Mouse (Mus musculus): Measurements from ENCODE around the gene Gbf1. TPM values are rescaled to one million over a fixed set of nuclear protein-coding genes. Genes with fewer than 3 reads are reported as not detected.

The Gbf1 gene
- total and polyA plus RNA-seq, 3 experiments, result 33.4 to 292 (median 111) TPM

GRCm38 (mm10) chr19:46303251-46304215, 151.2 kb downstream of the Gbf1 start:
- DNase-seq (ENCODE audit: low spot score) (no peak), ATAC-seq (ENCODE audit: extremely low read depth, insufficient number of reproducible peaks, low FRiP score, poor library complexity, severe bottlenecking) (no peak)
- Histone ChIP-seq H3K9me3 (replicated peaks) (no peaks in the 10 kb centered on the region), H3K4me1 (ENCODE audit: insufficient read depth, low read depth, low read length) (peaks cover 48% of the 10 kb centered on the region), H3K4me3 (ENCODE audit: low read depth, low read length) (peak overlapping the region; percentile 89; the same call in 1 of the 2 replicates), H3K36me3 (replicated peaks) (peaks cover 31% of the 10 kb centered on the region), H3K27me3 (ENCODE audit: insufficient read depth, low read length) (peaks cover 5% of the 10 kb centered on the region; the same call in 1 of the 2 replicates)
- TF ChIP-seq POLR2AphosphoS5 (IDR thresholded peaks at IDR 0.05; ENCODE audit: insufficient replicate concordance, low read depth, low read length), result no peak
- TF ChIP-seq CTCF (IDR thresholded peaks at IDR 0.05; ENCODE audit: low read depth, low read length), result no peak
- TF ChIP-seq GATA1 (IDR thresholded peaks at IDR 0.05; ENCODE audit: borderline replicate concordance, low read length), result no peak
- no peak for TF ChIP-seq GATA2 (IDR thresholded peaks at IDR 0.05; ENCODE audit: borderline replicate concordance, low read depth, low read length)
- no peak for TF ChIP-seq TAL1 (conservative IDR thresholded peaks at IDR 0.05; ENCODE audit: low read depth, low read length)

- H3K4me1 ChIP-seq (ENCODE audit: insufficient read depth, low read depth, low read length), result peaks cover 56% of the 10 kb centered on the region
- ATAC-seq (ENCODE audit: extremely low read depth, insufficient number of reproducible peaks, low FRiP score, poor library complexity, severe bottlenecking) (peak; percentile 76), DNase-seq (ENCODE audit: low spot score) (peak; percentile 98)
- H3K4me3 ChIP-seq (ENCODE audit: low read depth, low read length), result peak within 1 kb of the TSS; percentile 89
- peak; percentile 85 for TF ChIP-seq CTCF (IDR thresholded peaks at IDR 0.05; ENCODE audit: low read depth, low read length)
- no peak for TF ChIP-seq POLR2AphosphoS5 (IDR thresholded peaks at IDR 0.05; ENCODE audit: insufficient replicate concordance, low read depth, low read length)
- TF ChIP-seq TAL1 (conservative IDR thresholded peaks at IDR 0.05; ENCODE audit: low read depth, low read length), result no peak
- no peak for TF ChIP-seq GATA1 (IDR thresholded peaks at IDR 0.05; ENCODE audit: borderline replicate concordance, low read length)
- peaks cover 37% of the 10 kb centered on the region for H3K36me3 ChIP-seq (replicated peaks)
- H3K27me3 ChIP-seq (ENCODE audit: insufficient read depth, low read length), result peaks cover 5% of the 10 kb centered on the region; the same call in 1 of the 2 replicates
- H3K9me3 ChIP-seq (replicated peaks), result no peaks in the 10 kb centered on the region
Observed at GRCm38 (mm10) chr19:46304216-46304841, 152.0 kb downstream of the Gbf1 start, which contains the start of gene Nfkb2. Gene Nfkb2, plus strand, starts transcription at chr19:46304320.

- Histone ChIP-seq H3K4me3 (ENCODE audit: low read depth, low read length) (peak overlapping the region; percentile 89), H3K9me3 (replicated peaks) (no peaks in the 10 kb centered on the region), H3K27me3 (ENCODE audit: insufficient read depth, low read length) (peaks cover 5% of the 10 kb centered on the region; the same call in 1 of the 2 replicates), H3K36me3 (replicated peaks) (peaks cover 43% of the 10 kb centered on the region), H3K4me1 (ENCODE audit: insufficient read depth, low read depth, low read length) (peaks cover 62% of the 10 kb centered on the region)
- no peak for DNase-seq (ENCODE audit: low spot score)
- no peak for TF ChIP-seq CTCF (IDR thresholded peaks at IDR 0.05; ENCODE audit: low read depth, low read length)
- TF ChIP-seq TAL1 (conservative IDR thresholded peaks at IDR 0.05; ENCODE audit: low read depth, low read length), result no peak
- TF ChIP-seq GATA2 (IDR thresholded peaks at IDR 0.05; ENCODE audit: borderline replicate concordance, low read depth, low read length), result no peak
- no peak for TF ChIP-seq GATA1 (IDR thresholded peaks at IDR 0.05; ENCODE audit: borderline replicate concordance, low read length)
- TF ChIP-seq POLR2AphosphoS5 (IDR thresholded peaks at IDR 0.05; ENCODE audit: insufficient replicate concordance, low read depth, low read length), result no peak
- ATAC-seq (ENCODE audit: extremely low read depth, insufficient number of reproducible peaks, low FRiP score, poor library complexity, severe bottlenecking), result no peak
Observed at GRCm38 (mm10) chr19:46304908-46305333, 152.6 kb downstream of the Gbf1 start.

GRCm38 (mm10) chr19:46305432-46306267, 153.3 kb downstream of the Gbf1 start:
- no peaks in the 10 kb centered on the region for H3K9me3 ChIP-seq (replicated peaks)
- peaks cover 50% of the 10 kb centered on the region for H3K36me3 ChIP-seq (replicated peaks)
- peaks cover under 1% of the 10 kb centered on the region; the same call in 1 of the 2 replicates for H3K27me3 ChIP-seq (ENCODE audit: insufficient read depth, low read length)
- H3K4me3 ChIP-seq (ENCODE audit: low read depth, low read length), result peak overlapping the region; percentile 89
- ATAC-seq (ENCODE audit: extremely low read depth, insufficient number of reproducible peaks, low FRiP score, poor library complexity, severe bottlenecking) (0 out of 2 replicates have a peak, but pooled peaks have one; percentile 37), DNase-seq (ENCODE audit: low spot score) (peak; percentile 92)
- no peak for TF ChIP-seq GATA2 (IDR thresholded peaks at IDR 0.05; ENCODE audit: borderline replicate concordance, low read depth, low read length)
- no peak for TF ChIP-seq CTCF (IDR thresholded peaks at IDR 0.05; ENCODE audit: low read depth, low read length)
- no peak for TF ChIP-seq POLR2AphosphoS5 (IDR thresholded peaks at IDR 0.05; ENCODE audit: insufficient replicate concordance, low read depth, low read length)
- no peak for TF ChIP-seq GATA1 (IDR thresholded peaks at IDR 0.05; ENCODE audit: borderline replicate concordance, low read length)
- TF ChIP-seq TAL1 (conservative IDR thresholded peaks at IDR 0.05; ENCODE audit: low read depth, low read length), result no peak
- peaks cover 63% of the 10 kb centered on the region for H3K4me1 ChIP-seq (ENCODE audit: insufficient read depth, low read depth, low read length)

GRCm38 (mm10) chr19:46306268-46306610, 153.9 kb downstream of the Gbf1 start:
- DNase-seq (ENCODE audit: low spot score), result no peak
- Histone ChIP-seq H3K27me3 (ENCODE audit: insufficient read depth, low read length) (no peaks in the 10 kb centered on the region), H3K4me3 (ENCODE audit: low read depth, low read length) (peak overlapping the region; percentile 89), H3K4me1 (ENCODE audit: insufficient read depth, low read depth, low read length) (peaks cover 63% of the 10 kb centered on the region), H3K36me3 (replicated peaks) (peaks cover 56% of the 10 kb centered on the region), H3K9me3 (replicated peaks) (no peaks in the 10 kb centered on the region)
- TF ChIP-seq TAL1 (conservative IDR thresholded peaks at IDR 0.05; ENCODE audit: low read depth, low read length), result no peak
- no peak for TF ChIP-seq GATA2 (IDR thresholded peaks at IDR 0.05; ENCODE audit: borderline replicate concordance, low read depth, low read length)
- no peak for TF ChIP-seq GATA1 (IDR thresholded peaks at IDR 0.05; ENCODE audit: borderline replicate concordance, low read length)
- TF ChIP-seq CTCF (IDR thresholded peaks at IDR 0.05; ENCODE audit: low read depth, low read length), result no peak
- TF ChIP-seq POLR2AphosphoS5 (IDR thresholded peaks at IDR 0.05; ENCODE audit: insufficient replicate concordance, low read depth, low read length), result no peak
- ATAC-seq (ENCODE audit: extremely low read depth, insufficient number of reproducible peaks, low FRiP score, poor library complexity, severe bottlenecking), result no peak

Data from G1E (cell line).